Mouse (Mus musculus) forebrain, embryonic 13.5 days (tissue): ENCODE data around the gene Ccdc40. TPM values are rescaled to one million over a fixed set of nuclear protein-coding genes. Genes with fewer than 3 reads are reported as not detected.

ENCODE experiments used
- ATAC-seq: fragments of 200-750 bp; cut with Nextera tagmentation; 2 replicates; pipeline ENCODE4 v1.8.0; 2017
- H3K27ac ChIP-seq: fragments of 300-500 bp; sonication (generic); 2 replicates; pipeline ENCODE4 v1.5.1; 2015; ENCODE audit warnings: inconsistent platforms, mild to moderate bottlenecking, moderate library complexity
- H3K27me3 ChIP-seq: fragments of 300-500 bp; sonication (generic); 2 replicates; pipeline ENCODE4 v1.6.1; 2015; ENCODE audit warnings: mild to moderate bottlenecking, inconsistent platforms
- H3K36me3 ChIP-seq: fragments of 300-500 bp; sonication (generic); 2 replicates; pipeline ENCODE4 v1.6.1; 2015; ENCODE audit warnings: mild to moderate bottlenecking, inconsistent platforms; ENCODE audit not compliant: poor library complexity, severe bottlenecking
- H3K4me1 ChIP-seq: fragments of 300-500 bp; sonication (generic); 2 replicates; pipeline ENCODE4 v1.6.1; 2015; ENCODE audit warnings: inconsistent platforms
- H3K4me2 ChIP-seq: fragments of 300-500 bp; sonication (generic); 2 replicates; pipeline ENCODE4 v1.6.1; 2015; ENCODE audit warnings: inconsistent platforms, mild to moderate bottlenecking, moderate library complexity
- H3K4me3 ChIP-seq: fragments of 300-500 bp; sonication (generic); 2 replicates; pipeline ENCODE4 v1.5.1; 2015; ENCODE audit warnings: mild to moderate bottlenecking, inconsistent platforms
- H3K9ac ChIP-seq: fragments of 300-500 bp; sonication (generic); 2 replicates; pipeline ENCODE4 v1.6.1; 2015; ENCODE audit warnings: mild to moderate bottlenecking, inconsistent platforms
- H3K9me3 ChIP-seq: fragments of 300-500 bp; sonication (generic); replicated peaks from 2 replicates; pipeline ENCODE4 v1.6.1; 2016; ENCODE audit warnings: inconsistent platforms
- WGBS: fragments of 180-500 bp; shearing (Covaris S2); methylation state at CpG from one replicate; pipeline ENCODE4 v1.1.7; 2015; 5-methylcytosine and 5-hydroxymethylcytosine counted together
- polyA plus RNA-seq: library from polyadenylated mRNA; unstranded; fragments of >200 nt; fragmentation: Nextera tagmentation; extraction: Ambion mirVana; gene quantifications from 2 replicates; pipeline ENCODE4 v1.2.1, GENCODE M21; 2015

Gene Ccdc40
- polyA plus RNA-seq = 14.3 and 17.2 TPM in 2 replicates

DNA sequence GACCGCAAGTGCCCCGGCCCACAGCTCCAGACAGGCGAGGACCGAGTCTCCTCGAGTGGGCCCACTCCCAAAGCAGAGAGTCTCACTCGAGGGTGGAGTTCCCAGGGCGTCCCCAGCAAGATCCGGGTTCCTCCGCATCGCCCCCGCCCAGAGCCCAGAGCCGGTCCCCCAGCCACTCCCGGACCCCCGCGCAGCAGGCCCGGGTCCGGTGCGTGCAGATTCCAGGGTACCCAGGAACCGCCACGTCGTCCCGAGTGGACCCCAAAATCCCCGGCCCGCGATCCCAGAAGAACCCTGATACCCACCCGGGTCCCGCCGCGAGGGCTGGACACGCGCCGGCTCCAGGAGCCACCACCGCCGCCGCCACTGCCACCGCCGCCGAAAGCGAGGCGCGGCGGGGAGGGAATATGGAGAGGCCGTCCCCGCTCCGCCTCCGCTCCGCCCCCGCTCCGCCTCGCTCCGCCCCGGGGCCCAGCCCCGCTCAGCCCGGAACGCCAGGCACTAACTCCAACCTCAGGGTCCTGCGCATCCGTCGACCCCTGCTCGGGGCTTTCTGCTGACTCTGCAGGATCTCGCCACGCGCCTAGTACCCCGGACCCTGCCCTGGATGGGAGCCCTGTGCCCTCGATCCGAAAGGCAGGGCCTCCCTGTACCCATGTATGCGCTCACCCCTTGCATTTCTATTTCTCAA lies at the start of gene Ccdc40, which contains the start of gene Tbc1d16:
TSS of gene Ccdc40 (plus strand) at position 482 of the 691 bp plus-strand sequence.
TSS of gene Tbc1d16 (minus strand) at position 409 of the 691 bp plus-strand sequence.
- peak within 1 kb of the TSS; percentile 93 for H3K9ac ChIP-seq
- no peaks in the 10 kb centered on the region for H3K27me3 ChIP-seq
- H3K4me3 ChIP-seq = peak within 1 kb of the TSS; percentile 83
- H3K4me2 ChIP-seq = peak within 1 kb of the TSS; percentile 99
- peaks cover 61% of the 10 kb centered on the region for H3K4me1 ChIP-seq
- H3K27ac ChIP-seq = peak within 1 kb of the TSS; percentile 82
- WGBS = under 1% methylated on average over 45 of the region's 66 CpGs
- H3K9me3 ChIP-seq = no peaks in the 10 kb centered on the region
- peaks cover 10% of the 10 kb centered on the region; the same call in 1 of the 2 replicates for H3K36me3 ChIP-seq
- ATAC-seq = peak; percentile 93

DNA sequence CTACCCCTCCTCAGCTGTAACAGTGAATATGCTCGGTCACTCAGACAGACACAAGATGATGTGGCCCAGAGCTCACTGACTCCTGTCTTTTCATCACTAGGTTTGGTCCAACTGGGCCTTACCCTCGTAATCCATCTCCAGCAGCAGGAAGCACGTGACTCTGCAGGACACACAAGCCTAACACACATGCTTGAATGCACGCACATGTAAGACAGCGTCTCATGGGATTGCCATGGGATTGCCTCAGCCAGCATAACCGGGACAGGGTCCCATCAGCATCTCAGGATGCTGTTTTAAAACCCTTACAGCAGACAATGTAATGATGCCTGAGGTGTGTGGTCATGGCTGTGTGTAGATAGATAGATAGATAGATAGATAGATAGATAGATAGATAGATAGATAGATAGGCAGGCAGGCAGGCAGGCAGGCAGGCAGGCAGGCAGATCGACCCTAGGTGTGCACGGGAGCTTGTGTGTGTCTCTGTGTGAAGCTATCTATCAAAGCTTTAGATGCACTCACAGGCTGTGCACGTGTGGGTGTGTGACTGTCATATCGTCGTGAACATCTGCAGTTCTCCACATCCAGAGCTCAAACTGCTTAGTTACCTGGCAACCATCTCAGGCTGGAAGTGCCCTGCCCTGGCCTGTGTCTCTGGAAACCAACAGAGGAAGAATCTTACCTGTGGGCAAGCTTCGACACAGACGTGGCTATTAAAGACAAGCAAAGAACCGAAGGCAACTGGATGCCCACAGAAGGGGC lies 47.4 kb upstream of the Ccdc40 start:
- no peak for ATAC-seq
- Histone ChIP-seq H3K4me3 (no peak overlapping the region), H3K4me1 (peaks cover 73% of the 10 kb centered on the region)

GRCm38 (mm10) chr11:119181861-119182395 lies 46.4 kb upstream of the Ccdc40 start:
- H3K9me3 ChIP-seq = no peaks in the 10 kb centered on the region
- ATAC-seq = no peak
- H3K4me3 ChIP-seq = no peak overlapping the region
- WGBS = 84% methylated on average over 12 of the region's 12 CpGs
- H3K27me3 ChIP-seq = no peaks in the 10 kb centered on the region
- 0 out of 2 replicates have a peak, but pooled peaks cover 6% of the 10 kb centered on the region for H3K36me3 ChIP-seq
- H3K9ac ChIP-seq = no peak overlapping the region
- H3K27ac ChIP-seq = no peak overlapping the region
- H3K4me2 ChIP-seq = no peak overlapping the region
- peaks cover 66% of the 10 kb centered on the region for H3K4me1 ChIP-seq

More for the DNA sequence above, 47.4 kb upstream of the Ccdc40 start:
- 80% methylated on average over 14 of the region's 14 CpGs for WGBS
- 0 out of 2 replicates have a peak, but pooled peaks cover 4% of the 10 kb centered on the region for H3K36me3 ChIP-seq
- no peaks in the 10 kb centered on the region for H3K27me3 ChIP-seq
- H3K9me3 ChIP-seq = no peaks in the 10 kb centered on the region
- H3K4me2 ChIP-seq = no peak overlapping the region
- H3K9ac ChIP-seq = no peak overlapping the region
- 0 out of 2 replicates have a peak overlapping the region, but pooled peaks have one; percentile 49 for H3K27ac ChIP-seq

DNA sequence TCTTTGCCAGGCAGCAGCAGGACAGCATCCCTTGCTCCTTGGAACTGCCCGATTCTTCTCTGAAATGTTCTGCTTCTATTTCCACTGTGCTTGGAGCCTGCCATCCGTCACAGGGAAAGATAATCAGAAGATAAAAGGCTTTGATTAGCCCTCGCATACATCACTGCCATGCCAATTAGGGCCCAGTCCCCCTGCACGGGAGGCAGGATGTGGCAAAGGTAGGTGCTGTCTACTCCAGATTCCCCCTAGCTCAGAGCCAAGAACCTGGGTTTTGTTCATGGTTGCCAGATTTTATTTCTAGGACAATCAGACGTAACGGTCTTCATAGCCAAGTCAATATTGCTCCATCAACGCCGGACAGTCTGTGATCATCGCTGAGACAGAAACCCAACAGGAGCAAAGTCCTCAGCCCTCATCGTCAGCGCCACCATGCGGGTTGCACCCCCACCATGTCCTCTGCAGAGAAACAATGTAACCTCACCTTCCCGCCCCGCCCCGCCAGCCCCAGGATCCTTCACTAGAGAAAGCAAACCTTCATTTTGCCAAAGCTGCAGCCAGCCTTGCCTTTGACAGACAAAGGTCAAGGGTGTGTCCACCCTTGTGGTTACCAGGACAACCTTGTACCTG lies 44.6 kb upstream of the Ccdc40 start:
- Histone ChIP-seq H3K4me1 (peaks cover 66% of the 10 kb centered on the region), H3K27me3 (no peaks in the 10 kb centered on the region), H3K9ac (no peak overlapping the region), H3K4me2 (no peak overlapping the region), H3K27ac (peak overlapping the region; percentile 19; the same call in 1 of the 2 replicates), H3K36me3 (0 out of 2 replicates have a peak, but pooled peaks cover 6% of the 10 kb centered on the region), H3K9me3 (no peaks in the 10 kb centered on the region), H3K4me3 (no peak overlapping the region)
- ATAC-seq = no peak
- WGBS = 72% methylated on average over 15 of the region's 15 CpGs

GRCm38 (mm10) chr11:119186381-119186780 lies 42.0 kb upstream of the Ccdc40 start:
- 0 out of 2 replicates have a peak overlapping the region, but pooled peaks have one; percentile 35 for H3K9ac ChIP-seq
- 0 out of 2 replicates have a peak, but pooled peaks cover 6% of the 10 kb centered on the region for H3K36me3 ChIP-seq
- H3K27me3 ChIP-seq = no peaks in the 10 kb centered on the region
- no peaks in the 10 kb centered on the region for H3K9me3 ChIP-seq
- no peak for ATAC-seq
- peaks cover 66% of the 10 kb centered on the region for H3K4me1 ChIP-seq
- no peak overlapping the region for H3K4me3 ChIP-seq
- no peak overlapping the region for H3K4me2 ChIP-seq
- WGBS = 85% methylated on average over 3 of the region's 3 CpGs
- no peak overlapping the region; the same call in 1 of the 2 replicates for H3K27ac ChIP-seq

DNA sequence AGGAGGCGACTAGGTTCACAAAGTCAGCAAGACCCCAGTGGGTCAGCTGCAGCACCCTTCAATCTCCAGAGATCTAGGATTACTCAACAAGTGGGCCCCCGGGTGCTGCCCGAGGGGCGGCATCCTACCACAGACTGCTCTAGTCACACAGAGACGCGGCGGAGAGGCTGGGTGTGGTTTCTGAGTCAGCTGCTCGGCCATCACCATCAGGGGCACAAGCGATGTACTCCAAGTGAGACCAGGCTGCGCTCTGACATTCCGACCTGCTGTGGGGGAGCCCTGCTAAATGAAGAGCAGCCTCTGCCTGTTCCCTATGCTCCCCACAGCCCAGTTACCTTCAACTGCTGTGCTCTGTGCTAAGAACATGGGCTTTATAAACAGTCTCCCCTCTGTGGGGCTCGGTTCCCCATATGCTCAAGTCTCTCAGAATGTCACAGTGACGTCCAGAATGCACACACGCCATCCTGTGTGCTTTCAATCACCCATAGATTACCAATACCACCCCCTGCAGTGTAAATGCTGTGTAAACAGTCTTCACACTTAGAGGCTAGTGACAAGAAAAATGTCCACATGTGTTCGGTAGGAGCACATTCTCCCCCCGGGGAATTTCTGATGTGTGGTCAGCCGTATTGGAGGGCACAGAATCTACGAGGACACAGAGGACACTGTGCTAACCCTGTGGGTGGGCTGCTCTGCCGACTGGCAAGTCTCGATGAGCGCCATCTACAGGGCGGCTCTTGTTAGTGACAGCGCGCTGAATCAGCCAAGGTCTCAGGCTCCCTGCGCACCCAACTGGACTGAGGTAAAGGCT lies 41.2 kb upstream of the Ccdc40 start:
- peaks cover 57% of the 10 kb centered on the region for H3K4me1 ChIP-seq
- ATAC-seq = peak; percentile 29; the same call in 1 of the 2 replicates
- no peaks in the 10 kb centered on the region for H3K9me3 ChIP-seq
- 45% methylated on average over 25 of the region's 25 CpGs for WGBS
- no peak overlapping the region for H3K4me3 ChIP-seq
- H3K36me3 ChIP-seq = peaks cover 12% of the 10 kb centered on the region; the same call in 1 of the 2 replicates
- H3K4me2 ChIP-seq = peak overlapping the region; percentile 14; the same call in 1 of the 2 replicates
- H3K9ac ChIP-seq = 0 out of 2 replicates have a peak overlapping the region, but pooled peaks have one; percentile 35
- H3K27me3 ChIP-seq = no peaks in the 10 kb centered on the region
- H3K27ac ChIP-seq = 0 out of 2 replicates have a peak overlapping the region, but pooled peaks have one; percentile 4

GRCm38 (mm10) chr11:119187800-119188197 lies 40.6 kb upstream of the Ccdc40 start:
- Histone ChIP-seq H3K4me3 (no peak overlapping the region), H3K4me1 (peaks cover 51% of the 10 kb centered on the region), H3K9me3 (no peaks in the 10 kb centered on the region), H3K27ac (no peak overlapping the region), H3K27me3 (no peaks in the 10 kb centered on the region), H3K9ac (no peak overlapping the region), H3K36me3 (peaks cover 15% of the 10 kb centered on the region; the same call in 1 of the 2 replicates), H3K4me2 (peak overlapping the region; percentile 14; the same call in 1 of the 2 replicates)
- ATAC-seq = no peak
- WGBS = 58% methylated on average over 10 of the region's 10 CpGs

DNA sequence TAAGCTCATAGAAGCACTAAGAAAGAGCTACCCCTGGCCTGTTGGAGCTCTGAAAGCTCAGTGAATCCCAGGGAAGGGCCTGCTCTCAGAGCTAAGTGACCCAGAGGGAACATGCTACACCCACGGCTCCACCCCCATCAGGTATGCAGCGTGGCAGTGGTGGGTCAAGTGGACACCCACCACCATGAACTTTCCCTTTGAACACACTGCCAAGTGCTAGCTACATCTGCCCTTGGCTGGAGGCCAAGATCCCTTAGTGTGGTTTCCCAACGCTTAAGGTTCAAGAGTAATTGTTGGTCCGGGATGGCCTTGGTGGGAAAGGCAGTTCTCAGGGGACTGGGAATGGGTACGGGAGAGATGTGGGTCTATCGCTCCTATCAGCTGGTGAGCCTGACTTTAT lies 40.0 kb upstream of the Ccdc40 start:
- Histone ChIP-seq H3K4me2 (no peak overlapping the region), H3K27ac (no peak overlapping the region), H3K4me3 (no peak overlapping the region), H3K4me1 (peaks cover 46% of the 10 kb centered on the region), H3K9me3 (no peaks in the 10 kb centered on the region), H3K9ac (peak overlapping the region; percentile 35; the same call in 1 of the 2 replicates), H3K36me3 (peaks cover 15% of the 10 kb centered on the region; the same call in 1 of the 2 replicates), H3K27me3 (no peaks in the 10 kb centered on the region)
- no peak for ATAC-seq
- 58% methylated on average over 6 of the region's 6 CpGs for WGBS

GRCm38 (mm10) chr11:119189319-119189718 lies 39.1 kb upstream of the Ccdc40 start:
- H3K9ac ChIP-seq = no peak overlapping the region
- H3K36me3 ChIP-seq = peaks cover 15% of the 10 kb centered on the region; the same call in 1 of the 2 replicates
- no peak overlapping the region for H3K4me2 ChIP-seq
- ATAC-seq = no peak
- WGBS = 97% methylated on average over 3 of the region's 3 CpGs
- H3K4me1 ChIP-seq = peaks cover 36% of the 10 kb centered on the region
- no peaks in the 10 kb centered on the region for H3K27me3 ChIP-seq
- H3K9me3 ChIP-seq = no peaks in the 10 kb centered on the region
- no peak overlapping the region for H3K27ac ChIP-seq
- H3K4me3 ChIP-seq = no peak overlapping the region

- Histone ChIP-seq H3K27me3 (no peaks in the 10 kb centered on the region), H3K4me2 (no peak overlapping the region), H3K9ac (peak overlapping the region; percentile 38), H3K4me1 (peaks cover 35% of the 10 kb centered on the region), H3K9me3 (no peaks in the 10 kb centered on the region), H3K27ac (peak overlapping the region; percentile 22; the same call in 1 of the 2 replicates), H3K4me3 (no peak overlapping the region), H3K36me3 (peaks cover 14% of the 10 kb centered on the region; the same call in 1 of the 2 replicates)
- ATAC-seq = peak; percentile 83
- WGBS = 17% methylated on average over 11 of the region's 11 CpGs
Observed at GRCm38 (mm10) chr11:119190498-119190897, 37.9 kb upstream of the Ccdc40 start.
